Mouse (Mus musculus): ENCODE measurements around the gene Sowaha. TPM values are rescaled to one million over a fixed set of nuclear protein-coding genes. Genes with fewer than 3 reads are reported as not detected.
A peak's percentile ranks its signal among the peaks of the same experiment; 100 is the strongest.

Gene Sowaha
- polyA plus RNA-seq, 1 experiment from 2014 or later, result 0.18 TPM

DNA sequence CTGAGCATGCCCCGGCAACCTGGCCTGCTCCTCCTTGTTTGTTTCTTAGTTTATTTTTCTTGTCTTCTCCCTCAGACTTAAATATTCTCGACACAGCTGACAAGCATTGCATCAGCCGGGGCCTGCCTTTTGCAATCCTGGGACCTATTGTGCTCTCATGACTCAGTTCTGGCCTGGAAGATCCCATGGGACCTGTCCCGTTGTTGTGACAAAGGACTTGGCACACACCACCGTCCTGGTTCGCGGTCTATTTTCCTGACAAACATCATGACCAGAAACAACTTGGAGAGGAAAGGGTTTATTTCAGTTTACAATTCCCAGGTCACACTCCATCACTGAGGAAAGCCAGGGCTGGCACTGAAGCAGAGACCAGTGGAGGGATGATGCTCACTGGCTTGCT, 28.1 kb upstream of the Sowaha start:
- H3K9me3 ChIP-seq (replicated peaks; ENCODE audit: control insufficient read depth, low read length), result no peaks in the 10 kb centered on the region
- no peaks in the 10 kb centered on the region for H3K27me3 ChIP-seq (ENCODE audit: control insufficient read depth, insufficient read depth, low read length)
- no peaks in the 10 kb centered on the region; the same call in 1 of the 2 replicates for H3K4me1 ChIP-seq (ENCODE audit: control insufficient read depth, insufficient read depth, low read length)
- H3K36me3 ChIP-seq (ENCODE audit: control insufficient read depth, insufficient read depth), result no peaks in the 10 kb centered on the region
- no peak for ATAC-seq (replicated peaks; ENCODE audit: extremely low read depth, insufficient read depth, low FRiP score)
- 56% methylated on average over 7 of the region's 7 CpGs for WGBS
- H3K4me3 ChIP-seq (ENCODE audit: low read length), result no peak overlapping the region
- H3K9ac ChIP-seq (ENCODE audit: low read length), result no peak overlapping the region
- H3K27ac ChIP-seq (ENCODE audit: low read length), result no peak overlapping the region
- no peak overlapping the region for H3K4me2 ChIP-seq (ENCODE audit: low read depth, low read length)

DNA sequence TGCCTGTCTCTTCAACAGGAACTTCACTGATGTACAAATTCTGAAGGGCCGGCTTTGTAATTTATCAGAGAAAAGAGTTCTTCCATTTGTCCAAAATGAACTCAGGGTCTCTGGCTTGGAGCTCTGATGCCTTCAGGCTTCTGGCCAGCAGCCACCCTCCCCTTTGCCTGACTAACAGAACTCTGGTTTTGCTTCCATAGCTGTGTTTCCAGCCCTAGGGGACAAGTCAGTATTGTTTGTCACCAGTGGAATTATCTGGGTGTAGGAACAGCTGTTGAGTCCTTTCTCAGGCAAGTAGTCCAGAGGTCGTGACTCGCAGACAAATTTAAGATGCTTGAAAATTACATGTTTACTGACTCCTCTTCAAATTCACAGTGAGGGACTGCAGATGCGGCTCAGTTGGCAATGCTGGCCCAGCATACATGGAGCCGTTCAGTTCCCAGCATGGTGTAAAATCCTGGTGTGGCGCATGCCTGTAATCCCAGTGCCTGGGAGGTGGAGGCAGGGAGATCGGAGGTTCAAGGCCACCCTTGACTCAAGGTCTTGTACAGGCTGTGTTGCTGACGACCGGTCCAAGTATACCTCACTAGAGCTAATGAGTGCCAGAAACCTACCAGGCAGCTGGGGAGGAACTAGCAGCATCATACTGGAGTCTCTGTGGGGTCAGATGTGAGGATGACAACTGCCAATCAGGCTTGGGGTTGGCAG, 27.2 kb upstream of the Sowaha start:
- Histone ChIP-seq H3K4me1 (ENCODE audit: control insufficient read depth, insufficient read depth, low read length) (no peaks in the 10 kb centered on the region; the same call in 1 of the 2 replicates), H3K27ac (ENCODE audit: low read length) (no peak overlapping the region), H3K9me3 (replicated peaks; ENCODE audit: control insufficient read depth, low read length) (no peaks in the 10 kb centered on the region), H3K9ac (ENCODE audit: low read length) (no peak overlapping the region), H3K27me3 (ENCODE audit: control insufficient read depth, insufficient read depth, low read length) (no peaks in the 10 kb centered on the region), H3K4me2 (ENCODE audit: low read depth, low read length) (no peak overlapping the region), H3K36me3 (ENCODE audit: control insufficient read depth, insufficient read depth) (no peaks in the 10 kb centered on the region), H3K4me3 (ENCODE audit: low read length) (no peak overlapping the region)
- no peak for ATAC-seq (replicated peaks; ENCODE audit: extremely low read depth, insufficient read depth, low FRiP score)
- WGBS, result 81% methylated on average over 9 of the region's 9 CpGs

- no peaks in the 10 kb centered on the region; the same call in 1 of the 2 replicates for H3K4me1 ChIP-seq (ENCODE audit: control insufficient read depth, insufficient read depth, low read length)
- no peaks in the 10 kb centered on the region for H3K9me3 ChIP-seq (replicated peaks; ENCODE audit: control insufficient read depth, low read length)
- H3K27me3 ChIP-seq (ENCODE audit: control insufficient read depth, insufficient read depth, low read length), result no peaks in the 10 kb centered on the region
- no peak overlapping the region for H3K4me2 ChIP-seq (ENCODE audit: low read depth, low read length)
- WGBS, result 72% methylated on average over 5 of the region's 5 CpGs
- no peak overlapping the region for H3K9ac ChIP-seq (ENCODE audit: low read length)
- no peaks in the 10 kb centered on the region for H3K36me3 ChIP-seq (ENCODE audit: control insufficient read depth, insufficient read depth)
- ATAC-seq (replicated peaks; ENCODE audit: extremely low read depth, insufficient read depth, low FRiP score), result no peak
- H3K4me3 ChIP-seq (ENCODE audit: low read length), result no peak overlapping the region
- H3K27ac ChIP-seq (ENCODE audit: low read length), result no peak overlapping the region
Measured at GRCm38 (mm10) chr11:53505026-53505663, 25.1 kb upstream of the Sowaha start.

DNA sequence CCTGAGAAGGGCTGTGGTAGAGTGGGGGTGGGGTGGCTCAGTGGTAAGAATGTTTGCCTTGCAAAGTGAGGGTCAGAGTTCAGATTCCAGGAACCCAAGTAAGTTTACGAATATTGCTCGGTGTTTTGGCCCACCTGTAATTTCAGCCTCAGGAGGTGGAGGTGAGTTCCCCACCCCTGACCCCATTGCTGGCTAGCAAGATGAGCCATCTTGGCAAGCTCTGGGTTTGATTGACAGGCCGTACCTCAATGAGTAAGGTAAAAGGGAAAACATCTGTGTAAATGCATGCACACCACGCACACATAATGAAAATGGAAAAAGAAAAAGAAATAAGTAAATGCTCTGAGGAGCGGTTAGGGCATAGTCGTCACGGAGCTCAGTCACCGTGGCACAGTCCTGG, 24.3 kb upstream of the Sowaha start:
- Histone ChIP-seq H3K4me2 (ENCODE audit: low read depth, low read length) (no peak overlapping the region), H3K4me1 (ENCODE audit: control insufficient read depth, insufficient read depth, low read length) (no peaks in the 10 kb centered on the region), H3K27ac (ENCODE audit: low read length) (no peak overlapping the region), H3K36me3 (ENCODE audit: control insufficient read depth, insufficient read depth) (no peaks in the 10 kb centered on the region), H3K27me3 (ENCODE audit: control insufficient read depth, insufficient read depth, low read length) (no peaks in the 10 kb centered on the region), H3K9ac (ENCODE audit: low read length) (no peak overlapping the region), H3K9me3 (replicated peaks; ENCODE audit: control insufficient read depth, low read length) (no peaks in the 10 kb centered on the region), H3K4me3 (ENCODE audit: low read length) (no peak overlapping the region)
- 90% methylated on average over 8 of the region's 8 CpGs for WGBS
- no peak for ATAC-seq (replicated peaks; ENCODE audit: extremely low read depth, insufficient read depth, low FRiP score)

GRCm38 (mm10) chr11:53503738-53504137, 23.7 kb upstream of the Sowaha start:
- H3K36me3 ChIP-seq (ENCODE audit: control insufficient read depth, insufficient read depth), result no peaks in the 10 kb centered on the region
- WGBS, result 64% methylated on average over 5 of the region's 5 CpGs
- H3K4me2 ChIP-seq (ENCODE audit: low read depth, low read length), result no peak overlapping the region

GRCm38 (mm10) chr11:53502039-53502765, 22.1 kb upstream of the Sowaha start:
- Histone ChIP-seq H3K4me1 (ENCODE audit: control insufficient read depth, insufficient read depth, low read length) (no peaks in the 10 kb centered on the region), H3K27me3 (ENCODE audit: control insufficient read depth, insufficient read depth, low read length) (no peaks in the 10 kb centered on the region), H3K4me3 (ENCODE audit: low read length) (no peak overlapping the region), H3K4me2 (ENCODE audit: low read depth, low read length) (no peak overlapping the region), H3K27ac (ENCODE audit: low read length) (no peak overlapping the region), H3K9me3 (replicated peaks; ENCODE audit: control insufficient read depth, low read length) (no peaks in the 10 kb centered on the region), H3K36me3 (ENCODE audit: control insufficient read depth, insufficient read depth) (no peaks in the 10 kb centered on the region), H3K9ac (ENCODE audit: low read length) (no peak overlapping the region)
- ATAC-seq (replicated peaks; ENCODE audit: extremely low read depth, insufficient read depth, low FRiP score), result no peak
- WGBS, result 70% methylated on average over 8 of the region's 8 CpGs

More at GRCm38 (mm10) chr11:53503738-53504137, 23.7 kb upstream of the Sowaha start:
- Histone ChIP-seq H3K9ac (ENCODE audit: low read length) (no peak overlapping the region), H3K9me3 (replicated peaks; ENCODE audit: control insufficient read depth, low read length) (no peaks in the 10 kb centered on the region), H3K4me1 (ENCODE audit: control insufficient read depth, insufficient read depth, low read length) (no peaks in the 10 kb centered on the region), H3K27me3 (ENCODE audit: control insufficient read depth, insufficient read depth, low read length) (no peaks in the 10 kb centered on the region), H3K27ac (ENCODE audit: low read length) (no peak overlapping the region), H3K4me3 (ENCODE audit: low read length) (no peak overlapping the region)
- ATAC-seq (replicated peaks; ENCODE audit: extremely low read depth, insufficient read depth, low FRiP score), result no peak

DNA sequence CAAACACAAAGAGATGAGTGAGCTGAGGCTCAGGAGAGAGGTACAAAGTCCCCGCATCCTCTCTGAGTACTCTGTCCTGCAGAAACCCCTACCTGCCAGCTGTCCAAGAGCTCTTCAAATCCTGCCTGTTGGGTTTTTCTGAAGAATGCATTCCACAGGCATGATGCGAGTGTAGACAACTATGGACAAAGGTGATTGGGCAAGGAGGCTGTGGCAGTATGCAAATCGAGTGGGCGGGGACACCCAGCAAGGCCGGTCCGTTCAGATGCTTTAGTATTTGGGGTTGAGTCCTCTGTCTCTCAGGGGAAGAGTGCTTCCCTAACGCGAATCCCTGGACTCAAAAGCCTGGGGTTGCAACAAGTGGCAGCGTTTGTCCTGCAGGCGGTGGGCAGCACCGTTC, 20.5 kb upstream of the Sowaha start:
- H3K27ac ChIP-seq (ENCODE audit: low read length), result no peak overlapping the region
- no peaks in the 10 kb centered on the region for H3K27me3 ChIP-seq (ENCODE audit: control insufficient read depth, insufficient read depth, low read length)
- H3K4me2 ChIP-seq (ENCODE audit: low read depth, low read length), result peak overlapping the region; percentile 17; the same call in 1 of the 2 replicates
- no peaks in the 10 kb centered on the region for H3K9me3 ChIP-seq (replicated peaks; ENCODE audit: control insufficient read depth, low read length)
- no peak overlapping the region for H3K9ac ChIP-seq (ENCODE audit: low read length)
- no peaks in the 10 kb centered on the region for H3K36me3 ChIP-seq (ENCODE audit: control insufficient read depth, insufficient read depth)
- 7% methylated on average over 11 of the region's 11 CpGs for WGBS
- no peak overlapping the region for H3K4me3 ChIP-seq (ENCODE audit: low read length)
- H3K4me1 ChIP-seq (ENCODE audit: control insufficient read depth, insufficient read depth, low read length), result no peaks in the 10 kb centered on the region
- ATAC-seq (replicated peaks; ENCODE audit: extremely low read depth, insufficient read depth, low FRiP score), result no peak

DNA sequence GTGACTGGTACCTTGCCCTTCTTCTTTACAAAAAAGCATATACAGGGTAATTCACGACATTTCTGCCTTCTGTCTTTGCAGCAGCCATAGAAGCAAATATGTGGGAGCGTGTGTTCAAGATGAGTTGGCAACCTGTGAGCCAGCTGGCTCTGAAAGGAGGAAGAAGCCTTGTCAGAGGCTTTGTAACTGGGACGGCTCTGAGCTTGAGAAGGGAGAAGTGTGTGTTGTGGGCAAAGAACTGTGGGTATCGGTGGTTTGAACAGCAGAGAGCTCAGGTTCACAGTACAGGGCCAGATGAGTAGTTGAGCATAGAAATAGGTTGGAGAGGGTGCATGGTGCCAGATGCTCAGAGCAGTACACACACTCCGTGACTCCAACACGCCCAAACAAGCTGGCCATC, 16.9 kb upstream of the Sowaha start:
- H3K36me3 ChIP-seq (ENCODE audit: control insufficient read depth, insufficient read depth), result no peaks in the 10 kb centered on the region
- no peak overlapping the region for H3K4me3 ChIP-seq (ENCODE audit: low read length)
- peak; percentile 41; the same call in 1 of the 2 replicates for ATAC-seq (replicated peaks; ENCODE audit: extremely low read depth, insufficient read depth, low FRiP score)
- H3K4me1 ChIP-seq (ENCODE audit: control insufficient read depth, insufficient read depth, low read length), result no peaks in the 10 kb centered on the region
- no peaks in the 10 kb centered on the region for H3K27me3 ChIP-seq (ENCODE audit: control insufficient read depth, insufficient read depth, low read length)
- H3K9ac ChIP-seq (ENCODE audit: low read length), result no peak overlapping the region
- 65% methylated on average over 6 of the region's 6 CpGs for WGBS
- H3K4me2 ChIP-seq (ENCODE audit: low read depth, low read length), result no peak overlapping the region
- no peaks in the 10 kb centered on the region for H3K9me3 ChIP-seq (replicated peaks; ENCODE audit: control insufficient read depth, low read length)
- no peak overlapping the region for H3K27ac ChIP-seq (ENCODE audit: low read length)

DNA sequence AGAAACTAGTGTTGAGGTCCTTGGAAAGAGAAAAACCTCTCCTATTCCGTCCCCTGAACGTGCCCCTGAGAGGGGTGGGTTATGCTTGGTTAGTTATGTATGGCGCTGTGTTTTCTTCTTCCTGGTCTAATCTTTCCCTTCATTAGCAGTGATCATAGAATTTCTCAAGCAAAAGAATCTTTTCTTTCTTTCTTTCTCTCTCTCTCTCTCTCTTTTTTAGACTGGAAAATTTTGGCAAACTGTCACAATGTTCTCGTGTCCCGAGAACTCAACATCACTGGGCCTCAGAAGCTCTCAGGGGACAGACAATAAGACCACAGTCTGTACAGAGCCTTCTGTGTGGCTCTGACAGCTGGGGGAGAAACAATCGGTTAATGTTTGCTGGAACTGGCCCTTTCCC, 15.3 kb upstream of the Sowaha start:
- no peaks in the 10 kb centered on the region for H3K36me3 ChIP-seq (ENCODE audit: control insufficient read depth, insufficient read depth)
- peak overlapping the region; percentile 26 for H3K27ac ChIP-seq (ENCODE audit: low read length)

More for the DNA sequence above, 15.3 kb upstream of the Sowaha start:
- ATAC-seq (replicated peaks; ENCODE audit: extremely low read depth, insufficient read depth, low FRiP score), result no peak
- Histone ChIP-seq H3K27me3 (ENCODE audit: control insufficient read depth, insufficient read depth, low read length) (no peaks in the 10 kb centered on the region), H3K9me3 (replicated peaks; ENCODE audit: control insufficient read depth, low read length) (no peaks in the 10 kb centered on the region), H3K4me3 (ENCODE audit: low read length) (no peak overlapping the region), H3K4me1 (ENCODE audit: control insufficient read depth, insufficient read depth, low read length) (no peaks in the 10 kb centered on the region), H3K4me2 (ENCODE audit: low read depth, low read length) (no peak overlapping the region), H3K9ac (ENCODE audit: low read length) (no peak overlapping the region)
- 56% methylated on average over 6 of the region's 6 CpGs for WGBS
